Mouse (Mus musculus): ENCODE measurements around the gene Bsn.
"Not testable (repeated sequence)": the region's sequence is repeated elsewhere in the genome, so short reads cannot be mapped to it uniquely, and the experiment has no call there.

Bsn gene

DNA sequence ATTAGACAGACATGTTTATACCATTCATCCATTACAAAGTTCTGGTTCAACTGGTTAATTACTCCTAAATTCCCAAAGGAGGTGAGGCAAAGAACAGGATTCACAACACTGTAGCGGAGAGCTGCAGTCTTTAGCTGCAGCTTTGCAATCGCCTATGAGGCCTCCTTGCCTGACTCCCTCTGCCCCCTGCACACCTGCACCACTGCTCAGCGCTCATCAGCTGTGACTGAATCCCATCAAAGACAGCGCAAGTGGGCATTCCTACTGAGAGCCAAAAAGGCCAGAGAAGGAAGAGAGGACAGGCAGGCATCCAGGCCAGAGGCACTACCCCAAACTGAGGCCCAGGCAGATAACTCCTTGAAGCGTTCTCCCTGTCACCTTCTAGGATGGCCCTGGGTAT lies 42.6 kb downstream of the Bsn start:
- DNase-seq, result no peak

DNA sequence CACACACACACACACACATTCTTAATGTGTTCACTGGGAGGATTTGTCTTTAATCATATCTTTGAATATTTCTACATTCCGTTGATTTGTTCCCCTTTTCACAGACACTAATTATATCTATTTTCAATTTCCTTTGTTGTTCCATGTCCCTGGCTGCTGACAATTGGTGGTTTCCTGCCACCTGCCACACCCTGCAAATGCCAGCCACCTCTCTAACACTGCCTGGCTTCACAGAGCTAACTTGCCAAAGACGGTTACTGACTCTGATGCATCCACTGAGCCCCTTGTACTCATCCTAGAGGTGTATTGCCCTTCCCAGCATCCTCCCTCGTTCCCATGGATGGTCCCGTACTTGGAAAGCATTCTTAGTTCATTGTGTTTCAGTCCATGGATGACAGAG lies 43.7 kb downstream of the Bsn start:
- no peak for DNase-seq

DNA sequence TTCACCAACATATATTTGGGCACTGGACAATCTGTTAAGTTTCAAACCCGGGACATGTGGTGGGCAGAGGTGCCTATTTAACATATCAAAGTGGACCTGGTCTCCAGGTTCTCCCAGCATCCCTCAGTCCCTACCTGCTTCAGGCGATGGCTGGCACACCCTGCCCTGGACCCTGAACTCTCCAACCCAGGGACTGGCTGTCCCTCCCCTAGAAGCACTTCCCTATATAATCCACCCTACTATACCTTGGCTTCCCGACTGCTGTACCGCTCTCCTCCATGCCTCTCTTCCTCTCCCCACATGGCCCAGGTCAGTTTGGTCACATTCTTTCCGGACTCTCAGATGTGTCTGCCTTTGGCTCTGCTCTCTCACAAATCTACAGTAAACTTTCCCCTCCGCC lies 44.4 kb downstream of the Bsn start:
- no peak for DNase-seq

DNA sequence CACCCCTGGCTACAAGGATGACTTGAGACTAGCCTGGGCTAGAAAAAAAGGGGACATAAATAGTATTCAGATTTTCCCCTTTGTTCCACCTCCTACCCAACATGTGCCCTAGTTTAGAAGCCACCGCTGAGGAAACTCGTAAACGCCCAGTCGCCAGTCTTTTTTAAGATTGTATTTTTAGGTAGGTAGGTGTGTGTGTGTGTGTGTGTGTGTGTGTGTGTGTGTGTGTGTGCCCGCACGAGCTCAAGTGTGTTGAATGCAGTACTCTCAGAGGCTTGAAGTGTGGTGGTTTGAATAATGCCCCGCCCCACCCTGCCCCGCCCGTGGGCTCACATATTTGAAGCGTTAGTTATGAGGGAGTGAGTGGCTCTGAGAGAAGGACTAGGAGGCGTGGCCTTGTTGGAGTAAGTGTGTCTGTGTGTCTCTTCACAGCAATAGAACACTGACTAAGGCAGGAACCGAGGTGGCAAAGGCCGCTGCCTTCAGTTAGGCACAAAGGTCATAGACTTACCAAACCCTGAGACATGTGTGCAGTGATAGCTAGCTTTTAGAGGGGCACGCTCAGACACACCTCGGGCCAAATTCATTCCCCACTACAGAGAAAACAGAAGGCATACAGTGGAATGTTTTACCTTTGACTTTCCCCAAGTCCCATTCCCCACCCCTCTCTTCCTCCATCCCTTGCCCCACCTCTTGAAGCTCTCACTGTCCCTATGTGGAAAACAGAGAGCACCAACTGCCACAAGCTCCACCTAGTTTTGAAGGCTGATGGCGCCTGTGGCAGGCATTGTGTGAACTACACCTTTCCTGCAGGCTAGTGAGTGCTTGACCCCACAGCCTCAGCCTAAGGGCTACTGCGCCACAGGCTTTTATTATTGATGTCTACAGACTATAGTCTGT lies 45.6 kb downstream of the Bsn start:
- no peak for DNase-seq

DNA sequence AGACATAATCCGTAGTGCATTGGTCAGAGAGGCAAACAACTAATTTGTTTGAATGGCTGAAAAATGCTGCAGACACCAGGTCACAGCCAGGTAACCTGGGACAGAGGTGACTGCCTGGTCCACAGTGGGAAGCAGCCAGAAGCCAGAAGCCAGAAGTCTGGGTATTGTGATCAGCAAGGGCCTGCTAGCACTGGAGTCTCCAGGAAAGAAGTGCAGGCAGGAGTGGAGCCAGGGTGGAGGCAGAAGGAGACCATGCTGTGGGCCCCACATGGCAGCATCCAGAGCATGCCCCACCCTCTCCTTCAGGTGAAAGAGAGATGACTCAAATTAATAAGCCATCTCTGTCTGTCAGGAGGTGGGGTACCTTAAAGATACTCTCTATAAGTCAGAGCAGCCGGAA lies 46.7 kb downstream of the Bsn start:
- DNase-seq, result no peak

DNA sequence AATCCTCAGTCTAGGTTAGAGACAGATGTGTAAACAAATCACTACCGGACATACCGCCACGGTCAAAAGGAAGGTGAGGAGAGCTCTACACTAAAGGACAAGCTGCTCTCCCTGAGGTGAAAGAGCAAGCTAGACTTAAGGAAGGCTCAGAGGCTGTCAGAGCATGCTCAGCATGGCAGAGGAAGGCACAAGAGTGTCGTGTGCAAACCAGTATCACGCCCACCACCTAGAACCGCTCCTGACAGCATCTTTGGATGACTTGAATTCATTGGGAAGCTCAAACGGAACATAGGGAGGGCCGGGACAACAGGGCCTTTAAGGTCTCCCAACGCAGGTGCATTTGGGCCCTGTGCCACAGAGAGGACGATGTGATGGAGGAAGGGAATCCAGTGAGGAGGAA lies 48.8 kb downstream of the Bsn start:
- DNase-seq, result no peak

DNA sequence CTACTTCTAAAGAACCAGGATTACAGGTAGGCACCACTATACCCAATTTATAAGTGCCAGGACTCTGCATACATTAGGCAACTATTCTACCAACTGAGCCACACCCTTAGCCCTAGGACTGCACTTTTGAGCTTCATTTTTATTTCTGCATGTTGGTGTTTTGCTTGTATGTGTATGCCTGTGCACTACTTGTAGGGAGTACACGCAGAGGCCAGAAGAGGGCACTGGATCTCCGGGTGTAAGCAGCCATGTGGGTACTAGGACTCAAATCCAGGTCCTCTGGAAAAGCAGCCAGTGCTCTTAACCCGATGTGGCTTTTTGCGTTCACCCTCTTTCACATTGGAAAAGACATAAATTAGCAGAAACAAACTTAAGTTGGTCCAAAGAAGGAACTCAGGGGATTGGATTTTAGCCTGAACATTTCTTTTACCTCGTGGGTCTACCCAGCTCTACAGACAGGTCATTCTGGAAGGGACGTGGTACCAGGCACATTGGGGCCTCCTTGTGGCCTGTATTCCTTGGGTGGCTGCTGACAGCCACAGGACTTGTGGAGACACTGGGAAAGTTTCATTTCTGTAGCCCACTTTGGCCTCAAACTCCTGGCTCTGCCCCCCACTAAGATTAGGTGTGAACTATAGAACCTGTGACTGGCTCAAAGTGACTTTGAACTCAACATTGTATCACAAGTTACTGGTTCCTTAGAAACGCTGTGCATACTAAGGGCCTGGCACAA lies 50.1 kb downstream of the Bsn start:
- DNase-seq, result peak; percentile 16

DNA sequence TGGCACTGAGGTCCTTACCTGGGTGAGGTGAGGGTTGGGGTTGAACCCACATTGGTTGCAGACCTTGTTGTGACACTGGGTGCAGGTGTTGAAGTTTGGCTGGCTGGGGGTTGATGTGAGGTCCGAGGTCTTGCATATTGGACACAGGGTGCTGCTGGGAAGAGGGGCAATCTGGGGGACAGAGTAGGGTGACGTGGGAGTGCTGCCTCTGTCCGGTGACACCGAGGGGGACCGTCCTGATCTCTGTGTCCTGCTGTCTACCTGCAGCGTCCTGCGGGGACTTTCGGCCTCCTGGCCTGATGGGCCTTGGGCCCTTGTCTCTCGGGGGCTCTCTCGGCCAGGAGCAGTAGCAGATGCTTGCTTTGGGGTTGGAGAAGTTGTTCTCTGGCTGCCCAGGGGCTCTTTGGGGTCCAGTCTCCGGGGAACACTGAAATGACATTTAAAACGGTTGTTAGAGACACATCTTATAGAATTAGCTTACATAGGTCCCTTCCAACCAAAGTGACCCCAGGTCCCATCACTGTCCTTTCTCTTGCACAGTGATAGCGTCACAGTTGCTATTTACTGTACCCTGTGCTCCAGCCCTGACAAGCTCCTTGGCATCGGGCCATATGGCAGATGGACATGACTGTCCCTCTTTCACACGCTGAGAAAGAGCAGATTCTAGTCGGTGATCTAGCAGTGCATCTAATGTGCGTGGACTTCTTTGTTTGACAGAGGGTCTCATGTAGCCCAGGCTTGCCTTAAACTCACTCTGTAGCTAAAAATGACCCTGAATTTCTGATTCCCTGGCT lies 50.8 kb downstream of the Bsn start:
- no peak for DNase-seq

DNA sequence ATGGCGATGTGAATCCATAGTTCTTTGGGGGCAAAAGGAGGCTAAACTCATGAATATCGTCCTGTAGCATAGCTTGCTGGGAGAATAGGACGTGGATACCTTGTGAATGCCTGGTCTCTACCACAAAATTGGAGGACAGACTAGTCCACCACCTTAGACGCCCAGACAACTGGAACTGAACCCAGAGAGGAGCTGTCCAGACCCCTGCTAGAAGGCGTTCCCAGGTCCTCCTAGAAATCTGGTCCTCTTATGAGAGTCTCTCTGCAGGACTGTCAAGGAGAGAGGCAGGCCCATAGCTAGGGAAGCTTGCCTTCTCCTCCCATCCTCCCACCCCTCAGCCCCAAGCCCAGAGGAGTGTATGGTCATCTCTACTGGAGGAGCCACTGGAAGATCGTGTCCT lies 52.1 kb downstream of the Bsn start:
- no peak for DNase-seq

DNA sequence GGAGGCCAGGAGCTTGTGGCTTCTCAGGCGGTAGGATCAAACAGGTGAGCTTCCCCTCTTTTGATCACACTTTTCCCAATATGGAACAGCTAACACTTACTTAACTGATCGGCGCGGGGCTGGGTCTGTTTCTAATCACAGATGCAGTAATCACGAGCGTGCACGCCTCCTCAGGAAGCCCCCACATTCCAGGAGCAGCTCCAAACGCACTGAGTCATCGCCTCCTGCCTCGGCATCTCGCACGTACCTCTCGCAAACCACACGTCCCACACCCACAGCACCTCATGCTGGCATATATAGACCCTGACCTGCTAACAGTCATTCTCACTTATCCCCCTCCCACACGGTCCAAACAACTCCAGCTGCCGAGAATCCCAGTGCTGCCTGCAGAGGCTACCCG lies 52.7 kb downstream of the Bsn start:
- no peak for DNase-seq

DNA sequence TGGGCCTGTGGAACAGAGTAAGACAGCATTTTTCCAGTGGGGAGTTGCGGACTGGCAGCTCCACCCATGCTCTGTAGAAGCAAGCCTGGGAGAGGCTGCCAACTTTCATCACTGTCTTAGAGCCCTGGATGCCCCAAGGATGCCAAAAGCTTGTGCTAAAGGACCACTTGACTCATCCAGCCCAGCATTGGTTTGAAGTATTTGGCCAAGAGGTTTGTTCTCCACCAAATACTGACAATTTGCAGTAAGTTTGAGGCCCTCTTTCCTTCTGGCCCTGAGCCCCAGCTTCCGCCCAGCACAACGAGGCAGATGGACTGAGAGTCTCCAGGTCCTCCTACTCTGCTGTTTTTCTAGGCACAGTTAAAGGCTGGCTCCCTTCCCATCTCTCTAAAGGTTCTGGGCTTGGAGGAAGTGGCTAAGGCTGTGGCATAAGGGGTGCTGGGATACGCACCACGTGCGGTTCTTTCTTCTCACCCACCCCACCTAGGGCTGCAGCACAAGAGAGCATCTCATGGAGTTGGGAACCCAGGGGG lies 53.2 kb downstream of the Bsn start:
- no peak for DNase-seq

DNA sequence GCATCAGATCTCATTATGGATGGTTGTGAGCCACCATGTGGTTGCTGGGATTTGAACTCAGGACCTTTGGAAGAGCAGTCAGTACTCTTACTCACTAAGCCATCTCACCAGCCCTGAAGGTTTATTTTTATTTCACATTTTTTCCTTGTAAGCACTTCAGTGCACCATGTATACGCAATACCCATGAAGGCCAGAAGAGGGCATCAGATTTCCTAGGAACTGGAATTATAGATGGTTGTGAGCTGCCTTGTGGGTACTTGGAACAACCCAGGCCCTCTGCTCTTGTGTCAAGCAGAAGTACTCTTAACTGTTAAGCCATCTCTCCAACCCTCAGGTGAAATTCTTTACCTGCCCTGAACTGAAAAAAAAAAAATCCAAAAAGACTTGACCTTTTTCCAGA lies 54.0 kb downstream of the Bsn start:
- peak; percentile 27 for DNase-seq

DNA sequence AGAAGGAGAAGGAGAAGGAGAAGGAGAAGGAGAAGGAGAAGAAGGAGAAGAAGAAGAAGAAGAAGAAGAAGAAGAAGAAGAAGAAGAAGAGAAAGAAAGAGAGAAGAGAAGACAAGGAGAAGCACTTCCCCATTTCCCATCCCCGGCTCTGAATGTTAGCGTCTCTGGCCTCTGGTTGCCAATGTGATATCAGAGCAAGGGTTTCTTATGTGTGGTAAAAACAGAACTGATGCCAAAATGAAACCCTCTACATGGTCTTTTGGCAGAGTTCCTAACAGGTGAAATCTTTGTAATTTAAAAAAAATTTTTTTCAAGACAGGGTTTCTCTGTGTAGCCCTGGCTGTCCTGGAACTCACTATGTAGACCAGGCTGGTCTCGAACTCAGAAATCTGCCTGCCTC lies 54.5 kb downstream of the Bsn start:
- not testable (repeated sequence) for DNase-seq

DNA sequence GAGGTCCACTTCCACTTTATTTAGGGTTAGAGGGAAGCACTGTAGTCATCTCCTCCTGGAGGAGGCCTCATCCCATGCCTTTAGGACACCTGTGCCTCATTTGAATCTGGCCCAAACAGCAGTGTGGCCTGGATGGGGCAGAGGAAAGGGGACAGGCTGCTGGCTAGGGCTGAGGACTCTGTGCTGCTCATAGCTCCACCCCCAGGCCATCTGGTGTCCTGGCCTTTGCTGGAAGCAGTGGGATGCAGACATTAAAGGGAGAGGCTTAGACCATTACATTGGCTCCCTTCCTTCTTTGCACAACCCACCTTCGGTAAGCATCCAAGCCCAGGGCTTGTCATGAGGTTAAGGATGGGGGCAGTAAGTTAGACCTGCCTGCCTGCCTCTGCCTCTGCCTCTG lies 56.7 kb downstream of the Bsn start:
- DNase-seq, result no peak

DNA sequence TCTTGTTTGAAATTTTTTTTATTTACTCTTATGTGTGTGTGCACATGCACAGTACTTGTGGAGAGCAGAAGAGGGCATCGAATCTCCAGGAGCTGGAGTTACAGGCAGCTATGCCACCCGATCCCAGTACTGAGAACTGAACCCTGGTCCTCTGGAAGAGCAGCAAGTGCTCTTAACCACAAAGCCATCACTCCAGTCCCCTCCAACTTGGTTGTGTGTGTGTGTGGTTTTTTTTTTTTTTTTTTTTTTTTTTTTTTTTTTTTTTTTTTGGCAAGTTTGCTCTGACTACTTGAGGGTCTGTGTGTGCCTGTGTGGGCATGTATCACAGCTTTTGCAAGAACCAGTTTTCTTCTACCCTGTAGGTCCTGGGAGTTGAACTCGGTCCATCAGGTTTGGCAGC lies 57.8 kb downstream of the Bsn start:
- no peak for DNase-seq

DNA sequence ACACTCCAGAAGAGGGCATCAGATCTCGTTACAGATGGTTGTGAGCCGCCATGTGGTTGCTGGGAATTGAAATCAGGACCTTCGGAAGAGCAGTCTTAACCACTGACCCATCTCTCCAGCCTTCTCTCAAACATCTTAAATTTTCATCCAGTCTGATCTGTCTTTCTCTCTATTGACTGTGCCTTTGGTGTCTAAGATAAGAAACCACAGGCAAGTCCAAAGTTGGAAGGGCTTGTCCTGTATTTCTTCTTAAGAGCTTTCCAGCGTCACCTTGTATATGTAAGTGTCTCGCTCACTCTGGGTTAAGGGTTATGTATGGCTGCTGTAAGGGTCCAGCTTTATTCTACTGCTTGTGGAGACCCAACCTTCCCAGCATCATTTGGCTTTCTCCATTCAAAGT lies 58.7 kb downstream of the Bsn start:
- DNase-seq, result no peak

DNA sequence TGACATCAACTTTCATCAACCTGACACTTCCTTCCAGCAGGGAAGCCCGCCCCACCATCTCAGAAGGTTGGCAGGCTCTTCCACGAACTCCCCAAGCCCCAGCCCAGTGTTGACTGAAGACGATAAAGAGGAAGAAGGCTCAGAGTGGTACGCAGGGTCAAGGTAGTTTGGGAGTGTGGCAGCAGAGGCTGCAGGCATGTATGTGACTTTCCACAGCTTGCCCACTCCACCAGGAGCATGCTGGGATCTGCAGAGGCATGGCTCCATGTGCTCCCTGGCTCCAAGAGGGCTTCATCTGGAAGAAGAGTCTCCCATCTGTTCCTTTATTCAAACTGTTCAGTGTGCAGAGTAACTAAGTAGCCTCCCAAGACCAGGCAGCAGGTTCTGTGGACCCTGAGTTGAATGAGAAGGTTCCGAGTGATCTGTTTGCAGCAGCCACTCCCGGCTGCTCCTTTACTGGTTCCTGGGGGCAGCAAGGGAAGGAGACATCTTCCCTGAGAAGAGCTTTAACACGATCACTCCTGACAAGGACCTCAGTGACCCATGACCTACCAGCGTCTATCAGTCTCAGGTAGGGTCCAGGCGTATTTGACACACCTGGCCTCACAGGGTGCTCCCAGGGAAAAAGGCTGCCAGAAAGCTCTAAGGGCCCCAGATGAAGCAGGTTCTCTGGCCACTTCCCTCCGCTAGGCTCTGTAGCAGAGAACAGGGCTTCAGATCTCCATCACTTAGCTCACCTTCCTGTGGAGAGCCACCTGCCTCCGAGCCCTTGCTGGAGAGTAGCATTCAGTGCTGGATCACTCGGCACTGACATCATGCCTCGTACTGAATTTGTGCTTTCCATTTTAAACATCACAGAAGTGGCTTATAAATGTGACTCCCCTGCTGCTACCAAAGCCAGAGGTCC lies 60.9 kb downstream of the Bsn start:
- no peak for DNase-seq

DNA sequence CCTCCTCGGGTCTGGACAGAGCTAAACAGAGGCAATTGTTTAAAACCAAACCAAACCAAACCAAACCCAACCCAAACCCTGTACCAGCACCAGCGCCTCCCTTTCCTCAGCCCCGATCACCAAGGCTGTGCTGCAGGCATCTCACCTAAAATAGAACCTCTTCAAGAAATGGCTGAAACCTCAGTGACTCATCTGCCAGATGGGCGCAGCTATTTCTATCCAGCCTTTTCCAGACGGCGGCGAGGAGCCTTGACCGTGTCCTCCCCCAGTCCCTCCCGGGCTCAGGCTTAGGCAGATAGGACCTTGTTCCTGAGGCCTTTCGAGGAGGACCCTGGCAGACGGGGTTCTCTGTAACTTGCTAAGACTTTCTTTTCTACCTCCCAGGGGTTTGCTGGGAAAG lies 61.9 kb downstream of the Bsn start:
- no peak for DNase-seq

DNA sequence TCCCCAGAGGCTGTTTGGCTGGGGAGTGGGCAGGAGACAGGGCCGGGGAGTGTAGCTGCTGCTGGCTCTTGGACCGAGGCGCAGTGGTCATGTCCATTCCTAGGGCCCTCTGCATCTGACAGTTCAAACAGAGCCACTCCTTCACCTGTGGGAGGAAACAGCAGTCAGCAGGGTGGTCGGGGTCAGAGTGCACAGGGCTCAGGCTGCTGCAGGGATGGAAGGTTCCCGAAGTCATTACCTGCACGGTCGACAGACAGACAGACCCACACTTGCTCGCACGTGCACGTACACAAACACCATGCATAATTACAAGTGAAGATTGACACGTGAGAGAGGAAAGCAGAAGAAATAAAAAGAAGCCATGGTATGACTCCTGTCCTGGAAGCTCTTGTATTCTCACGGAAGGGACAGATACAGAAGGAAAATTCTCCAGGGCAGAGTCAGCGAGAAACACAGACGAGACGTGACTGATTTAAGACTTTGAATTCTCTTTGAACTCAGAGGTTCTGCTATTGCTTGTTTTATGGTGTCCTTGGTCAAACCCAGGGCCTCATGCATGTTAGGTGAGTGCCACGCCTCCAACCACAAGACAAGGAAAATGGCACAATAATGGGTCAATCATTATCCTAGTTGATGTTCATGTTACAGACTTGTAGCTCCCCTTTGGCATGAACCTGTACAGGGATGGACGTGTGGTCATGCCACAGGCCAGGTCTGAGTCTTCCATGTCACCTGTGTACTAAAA lies 63.6 kb downstream of the Bsn start:
- DNase-seq, result no peak

DNA sequence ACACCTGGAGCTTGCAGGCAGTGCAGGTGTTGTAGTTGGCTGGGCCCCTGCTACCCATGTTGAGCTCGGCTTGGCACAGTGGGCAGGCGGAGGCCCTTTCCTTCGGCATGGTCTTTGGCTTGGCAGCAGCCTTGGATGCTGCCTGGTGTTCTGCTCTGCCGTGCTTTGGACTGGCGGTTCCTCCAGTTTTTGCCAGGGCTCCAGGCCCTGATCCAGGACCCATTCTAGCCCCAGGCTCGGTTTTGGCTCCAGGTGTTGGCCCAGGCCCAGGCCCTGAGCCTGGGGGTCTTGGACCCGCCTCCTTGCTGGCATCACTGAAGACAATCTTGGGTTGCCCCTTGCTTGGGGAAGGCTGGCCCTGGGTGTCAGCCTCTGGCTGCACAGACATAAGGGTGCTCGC lies 64.5 kb downstream of the Bsn start:
- no peak for DNase-seq

DNA sequence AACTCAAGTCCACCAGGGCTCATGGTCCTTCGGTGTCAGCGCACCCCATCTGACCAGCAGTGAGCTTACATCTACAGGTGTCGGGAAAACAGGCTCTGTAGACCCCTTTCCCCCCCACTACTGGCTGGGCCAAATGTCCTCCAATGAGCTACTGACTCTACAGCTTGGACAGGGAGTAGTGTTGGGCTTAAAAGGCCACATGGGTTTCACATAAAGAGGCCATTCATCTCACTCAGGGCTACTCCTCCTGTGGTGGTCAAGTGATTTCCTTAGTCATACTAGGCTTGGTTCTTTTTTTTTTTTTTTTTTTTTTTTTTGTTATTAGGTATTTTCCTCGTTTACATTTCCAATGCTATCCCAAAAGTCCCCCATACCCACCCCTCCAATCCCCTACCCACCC lies 66.3 kb downstream of the Bsn start:
- DNase-seq, result no peak

Measured in kidney, adult 18-20 months (tissue).